Mouse (Mus musculus) heart, adult 2 months (tissue): ENCODE data around the gene Tmem26. TPM values are rescaled to one million over a fixed set of nuclear protein-coding genes. Genes with fewer than 3 reads are reported as not detected.

Experiments used
- DNase-seq, 2 experiments: peaks; one replicate each; pipeline ENCODE4 v3.0.0; 2021
- H3K27ac ChIP-seq: fragments of 200-600 bp; 2 replicates; pipeline ENCODE4 v1.8.1; 2022
- H3K27me3 ChIP-seq: fragments of 200-500 bp; 2 replicates; pipeline ENCODE4 v1.6.1; 2012; ENCODE audit warnings: mild to moderate bottlenecking, low read length, inconsistent platforms, mixed read lengths; ENCODE audit not compliant: control insufficient read depth, insufficient read depth
- H3K36me3 ChIP-seq: fragments of 200-500 bp; 2 replicates; pipeline ENCODE4 v1.6.1; 2012; ENCODE audit warnings: low read length, inconsistent platforms; ENCODE audit not compliant: control insufficient read depth, insufficient read depth
- H3K4me1 ChIP-seq: fragments of 200-500 bp; 2 replicates; pipeline ENCODE4 v1.6.1; 2011; ENCODE audit warnings: low read length; ENCODE audit not compliant: control insufficient read depth, insufficient read depth
- H3K4me3 ChIP-seq: fragments of 200-600 bp; 2 replicates; pipeline ENCODE4 v1.8.1; 2022
- H3K79me2 ChIP-seq: fragments of 200-500 bp; replicated peaks from 2 replicates; pipeline ENCODE4 v1.6.1; 2012; ENCODE audit warnings: mild to moderate bottlenecking, inconsistent platforms, low read length, moderate library complexity, mixed read lengths; ENCODE audit not compliant: control insufficient read depth, insufficient read depth
- H3K9ac ChIP-seq: fragments of 200-500 bp; 2 replicates; pipeline ENCODE4 v1.6.1; 2012; ENCODE audit warnings: low read depth, mild to moderate bottlenecking, control low read depth, inconsistent platforms, low read length, mixed read lengths
- CTCF ChIP-seq: fragments of 200-600 bp; IDR thresholded peaks from 2 replicates; pipeline ENCODE4 v1.8.1; 2022; ENCODE audit warnings: antibody characterized with exemption, mild to moderate bottlenecking, moderate library complexity
- EP300 ChIP-seq: fragments of 200-500 bp; IDR thresholded peaks from 2 replicates; pipeline ENCODE4 v1.6.1; 2011; ENCODE audit warnings: low read depth, low read length, control low read depth; ENCODE audit not compliant: insufficient read depth
- POLR2A ChIP-seq: fragments of 200-500 bp; IDR thresholded peaks from 2 replicates; pipeline ENCODE4 v1.6.1; 2011; ENCODE audit warnings: mild to moderate bottlenecking, low read depth, low read length, control low read depth; ENCODE audit not compliant: insufficient read depth
- WGBS: fragments of 180-500 bp; shearing (Covaris S2); methylation state at CpG from one replicate; pipeline ENCODE4 v1.1.7; 2018; 5-methylcytosine and 5-hydroxymethylcytosine counted together
- intact Hi-C: fragments of 180-260 bp; cut with DNase I; formaldehyde crosslinking; loops from one replicate; pipeline ENCODE4 v1.15.1; 2025
- polyA plus RNA-seq: library from polyadenylated mRNA; depleted of rRNA; stranded (reverse); fragments of >200 nt; gene quantifications from 2 replicates; pipeline ENCODE4 v1.2.3, GENCODE M21; 2012
- total RNA-seq, 2 experiments: library from RNA; stranded (reverse); gene quantifications; 2 replicates each; pipeline ENCODE4 v1.2.3; 2021

Gene Tmem26
- total and polyA plus RNA-seq, 3 experiments: 0.20 to 0.39 (median 0.37) TPM

DNA sequence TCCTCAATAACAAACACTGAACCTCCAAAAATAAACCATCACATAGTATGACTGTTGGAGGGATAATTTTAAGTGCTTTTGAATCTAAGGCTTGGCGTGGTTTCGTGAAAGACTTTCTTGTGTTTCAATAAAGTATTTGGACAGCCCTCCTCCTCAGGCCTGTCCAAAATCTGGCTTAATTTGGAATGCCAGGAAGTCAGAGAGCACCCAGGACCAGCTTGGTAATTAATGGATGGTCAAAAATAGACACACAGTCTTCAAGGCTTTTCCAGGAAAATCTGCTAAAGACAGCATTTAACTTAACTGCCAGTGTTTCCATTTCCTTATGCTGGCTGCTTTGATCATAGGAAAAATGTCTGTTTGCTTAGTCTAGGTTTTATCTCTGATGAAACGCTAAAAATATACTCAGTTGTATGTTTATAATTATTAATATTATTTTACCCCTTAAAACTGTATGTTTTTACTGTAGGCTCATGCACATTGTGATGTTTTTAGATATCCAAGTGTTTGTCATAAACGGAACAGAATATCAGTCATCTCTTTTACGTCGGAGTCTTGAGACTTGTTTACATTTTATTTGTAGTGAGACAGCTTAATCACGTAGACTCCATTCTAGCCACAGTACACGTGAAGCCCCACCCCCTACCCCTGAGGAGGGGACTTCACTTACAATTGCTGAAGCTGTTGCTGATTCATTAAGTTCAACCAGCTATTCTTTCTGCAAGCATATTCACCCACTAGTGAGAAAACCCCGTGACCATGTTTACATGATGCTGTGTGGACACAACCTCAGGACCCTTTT, 57.8 kb downstream of the Tmem26 start:
- WGBS: 53% methylated on average over 9 of the region's 9 CpGs
- no peak for DNase-seq
- Histone ChIP-seq H3K4me1 (no peaks in the 10 kb centered on the region), H3K27me3 (no peaks in the 10 kb centered on the region), H3K79me2 (no peaks in the 10 kb centered on the region), H3K36me3 (no peaks in the 10 kb centered on the region), H3K4me3 (no peak overlapping the region), H3K9ac (no peak overlapping the region), H3K27ac (no peak overlapping the region)
- TF ChIP-seq POLR2A (no peak), CTCF (no peak), EP300 (no peak)
- intact Hi-C loops: no loop called here

DNA sequence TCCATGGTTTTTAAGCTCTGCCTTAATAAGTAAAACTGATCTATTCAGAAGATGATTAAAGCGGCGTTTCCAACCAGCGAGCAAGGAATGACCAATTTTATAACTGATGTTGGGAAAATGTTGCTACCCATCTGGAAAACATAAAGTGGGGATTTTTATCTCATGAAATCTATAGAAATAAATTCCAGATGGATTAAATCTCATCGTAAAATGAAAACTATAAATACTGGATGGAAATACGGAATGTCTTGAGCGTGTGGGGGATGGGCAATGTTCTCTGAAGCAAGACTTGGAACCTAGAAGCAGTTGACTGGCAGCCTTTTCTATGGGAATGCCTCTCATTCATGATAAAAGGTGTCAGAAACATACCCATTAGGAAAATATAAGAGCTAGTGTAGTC, 59.3 kb downstream of the Tmem26 start:
- Histone ChIP-seq H3K9ac (no peak overlapping the region), H3K79me2 (no peaks in the 10 kb centered on the region), H3K4me3 (no peak overlapping the region), H3K36me3 (no peaks in the 10 kb centered on the region), H3K4me1 (no peaks in the 10 kb centered on the region), H3K27me3 (no peaks in the 10 kb centered on the region), H3K27ac (no peak overlapping the region)
- no peak for DNase-seq
- WGBS: 93% methylated on average over 6 of the region's 6 CpGs
- TF ChIP-seq EP300 (no peak), CTCF (no peak), POLR2A (no peak)
- intact Hi-C loops: no loop called here

DNA sequence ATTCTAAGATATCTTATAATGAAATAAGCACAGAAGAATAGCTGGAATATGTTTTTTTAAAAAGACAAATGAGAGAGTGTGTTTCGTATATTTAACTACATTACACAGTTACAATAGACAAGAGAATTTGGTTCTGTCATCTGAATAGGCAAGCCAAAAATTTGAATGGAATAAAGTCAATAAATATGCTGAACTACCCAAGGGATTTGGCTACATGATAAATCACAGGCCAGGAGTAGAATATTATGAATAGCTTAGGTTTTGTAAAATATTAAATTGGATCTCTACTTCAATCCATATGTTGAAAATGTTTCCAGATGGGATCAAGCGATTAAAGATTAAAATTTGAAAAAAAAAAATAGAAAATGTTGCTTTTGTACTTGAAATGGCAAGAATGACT, 60.4 kb downstream of the Tmem26 start:
- no peak for DNase-seq
- no peaks in the 10 kb centered on the region for H3K4me1 ChIP-seq
- no peak overlapping the region for H3K9ac ChIP-seq
- H3K79me2 ChIP-seq: no peaks in the 10 kb centered on the region
- H3K4me3 ChIP-seq: no peak overlapping the region
- intact Hi-C loops: no loop called here
- H3K27ac ChIP-seq: no peak overlapping the region
- H3K36me3 ChIP-seq: no peaks in the 10 kb centered on the region
- TF ChIP-seq EP300 (no peak), CTCF (no peak), POLR2A (no peak)
- WGBS: 86% methylated on average over 2 of the region's 2 CpGs
- no peaks in the 10 kb centered on the region for H3K27me3 ChIP-seq

DNA sequence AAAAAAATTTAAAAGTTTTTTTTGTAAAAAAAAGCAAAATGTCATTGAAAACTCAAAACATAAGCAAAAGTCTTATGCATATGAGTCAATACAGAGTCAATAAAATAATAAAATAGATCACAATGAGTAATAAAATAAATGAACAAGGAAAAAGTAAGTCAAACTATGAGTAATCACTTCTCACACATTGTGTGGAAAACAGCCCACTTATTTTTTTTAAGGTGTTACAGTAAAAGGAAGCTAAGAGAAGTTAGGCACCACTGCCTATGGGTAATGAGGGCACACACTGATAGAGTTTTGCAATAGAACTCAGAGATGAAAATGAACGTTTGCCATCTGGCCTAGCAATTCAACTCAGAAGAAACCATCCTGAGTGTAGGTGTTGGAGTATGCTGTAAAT, 61.0 kb downstream of the Tmem26 start:
- Histone ChIP-seq H3K27me3 (no peaks in the 10 kb centered on the region), H3K4me3 (no peak overlapping the region), H3K79me2 (no peaks in the 10 kb centered on the region), H3K9ac (no peak overlapping the region), H3K36me3 (no peaks in the 10 kb centered on the region), H3K4me1 (no peaks in the 10 kb centered on the region), H3K27ac (no peak overlapping the region)
- DNase-seq: no peak
- WGBS: 80% methylated on average over 1 of the region's 1 CpGs
- TF ChIP-seq EP300 (no peak), CTCF (no peak), POLR2A (no peak)
- intact Hi-C loops: no loop called here

DNA sequence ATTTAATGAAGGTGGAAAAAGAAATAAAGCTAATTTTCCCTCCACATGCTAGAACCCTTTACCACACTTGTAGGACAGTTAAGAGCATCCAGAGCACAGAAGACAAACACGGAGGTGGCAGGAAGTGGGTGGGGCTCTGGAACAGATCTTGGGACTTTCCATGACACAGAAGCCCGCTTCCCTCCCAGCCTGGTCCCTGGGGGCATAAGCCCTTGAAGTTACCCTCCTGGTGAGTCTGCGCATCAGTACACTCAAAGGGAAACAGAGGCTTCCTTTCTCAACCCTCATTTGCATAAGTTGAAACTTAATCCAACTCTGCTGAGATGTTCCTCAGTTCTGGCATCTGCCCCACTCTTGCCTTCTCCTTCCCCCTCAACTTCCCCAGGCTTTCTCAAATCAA, 72.0 kb downstream of the Tmem26 start:
- peak overlapping the region; percentile 70 for H3K27ac ChIP-seq
- no peaks in the 10 kb centered on the region for H3K79me2 ChIP-seq
- no peak overlapping the region for H3K9ac ChIP-seq
- peak; percentile 70 to 76 for DNase-seq
- TF ChIP-seq EP300 (peak; percentile 77; the same call in 1 of the 2 replicates), POLR2A (peak; percentile 37; the same call in 1 of the 2 replicates), CTCF (0 out of 2 replicates have a peak, but pooled peaks have one; percentile 10)
- no peaks in the 10 kb centered on the region for H3K36me3 ChIP-seq
- no peaks in the 10 kb centered on the region for H3K27me3 ChIP-seq
- peaks cover 3% of the 10 kb centered on the region for H3K4me1 ChIP-seq
- WGBS: 8% methylated on average over 3 of the region's 3 CpGs
- peak overlapping the region; percentile 28; the same call in 1 of the 2 replicates for H3K4me3 ChIP-seq
- intact Hi-C loops: loop anchor here (5.0 kb wide), 1 partner anchor 107 kb away; no protein-coding TSS in a partner anchor

DNA sequence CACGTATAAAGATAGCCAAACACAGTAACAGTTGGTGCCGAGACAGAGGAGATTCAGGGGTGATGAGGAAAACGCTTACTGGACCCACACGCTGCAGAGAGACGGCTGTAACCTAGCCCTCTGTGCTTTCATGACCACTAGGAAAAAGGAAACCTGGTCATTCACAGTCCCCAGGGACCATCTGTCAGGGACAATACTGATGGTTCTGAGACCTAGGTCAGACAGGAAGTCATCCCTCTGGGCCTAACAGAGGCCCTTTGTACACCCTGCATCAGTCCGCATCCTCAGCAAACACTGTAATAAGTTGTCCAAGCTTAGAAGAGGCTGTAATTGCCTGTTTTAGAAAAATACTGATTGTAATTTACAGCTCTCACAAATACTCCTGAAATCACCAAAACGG, 76.4 kb downstream of the Tmem26 start:
- WGBS: 63% methylated on average over 7 of the region's 7 CpGs
- Histone ChIP-seq H3K27ac (no peak overlapping the region), H3K36me3 (no peaks in the 10 kb centered on the region), H3K4me1 (peaks cover 3% of the 10 kb centered on the region), H3K4me3 (no peak overlapping the region), H3K9ac (no peak overlapping the region), H3K27me3 (no peaks in the 10 kb centered on the region), H3K79me2 (no peaks in the 10 kb centered on the region)
- TF ChIP-seq CTCF (no peak), EP300 (no peak), POLR2A (no peak)
- intact Hi-C loops: loop anchor here (5.0 kb wide), 1 partner anchor 102 kb away; no protein-coding TSS in a partner anchor
- DNase-seq: no peak
